Mouse (Mus musculus): ENCODE data around the gene Wdhd1. TPM values are rescaled to one million over a fixed set of nuclear protein-coding genes. Genes with fewer than 3 reads are reported as not detected.

Gene Wdhd1
- polyA plus RNA-seq, 1 experiment from 2014 or later, result 28.1 TPM

DNA sequence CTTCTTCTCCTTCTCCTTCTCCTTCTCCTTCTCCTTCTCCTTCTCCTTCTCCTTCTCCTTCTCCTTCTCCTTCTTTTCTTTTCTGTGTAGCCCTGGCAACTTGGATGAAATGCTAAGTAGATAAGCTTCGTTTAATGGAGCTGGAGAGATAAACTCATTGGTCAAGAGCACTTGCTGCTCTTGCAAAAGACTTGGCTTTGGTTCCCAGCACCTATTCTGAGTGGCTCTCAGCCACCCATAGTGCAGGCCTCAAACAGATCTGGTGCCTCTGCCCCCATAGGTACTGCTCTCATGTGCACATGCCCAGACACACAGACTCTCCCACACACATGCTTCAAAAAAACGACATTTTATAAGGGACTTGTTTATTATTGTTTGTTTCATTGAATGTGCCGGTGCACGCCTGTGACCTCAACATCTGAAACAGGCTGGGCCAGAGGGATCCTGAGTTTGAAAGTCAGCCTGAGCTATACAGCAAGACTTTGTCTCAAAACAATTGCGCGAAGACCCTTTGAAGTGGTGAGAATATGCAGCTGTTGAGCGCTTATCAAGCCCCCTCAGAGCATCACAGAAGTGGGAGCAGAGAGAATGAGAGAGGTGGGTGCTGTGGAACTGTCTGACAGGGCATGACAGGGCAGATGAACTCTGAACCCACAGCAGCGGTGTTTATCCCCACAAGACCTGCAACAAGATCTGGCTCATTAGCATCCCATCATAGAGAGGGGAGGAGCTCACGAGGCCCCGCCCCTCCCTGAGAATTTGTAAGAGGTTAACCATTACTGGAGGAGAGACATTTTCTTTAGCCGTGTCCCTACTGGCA lies 53.8 kb downstream of the Wdhd1 start:
- DNase-seq (ENCODE audit: low spot score), result peak; percentile 94

GRCm38 (mm10) chr14:47221567-47221966 lies 55.1 kb downstream of the Wdhd1 start:
- peak; percentile 18 for DNase-seq (ENCODE audit: low spot score)

GRCm38 (mm10) chr14:47220231-47221025 lies 56.2 kb downstream of the Wdhd1 start:
- peak; percentile 37 for DNase-seq (ENCODE audit: low spot score)

DNA sequence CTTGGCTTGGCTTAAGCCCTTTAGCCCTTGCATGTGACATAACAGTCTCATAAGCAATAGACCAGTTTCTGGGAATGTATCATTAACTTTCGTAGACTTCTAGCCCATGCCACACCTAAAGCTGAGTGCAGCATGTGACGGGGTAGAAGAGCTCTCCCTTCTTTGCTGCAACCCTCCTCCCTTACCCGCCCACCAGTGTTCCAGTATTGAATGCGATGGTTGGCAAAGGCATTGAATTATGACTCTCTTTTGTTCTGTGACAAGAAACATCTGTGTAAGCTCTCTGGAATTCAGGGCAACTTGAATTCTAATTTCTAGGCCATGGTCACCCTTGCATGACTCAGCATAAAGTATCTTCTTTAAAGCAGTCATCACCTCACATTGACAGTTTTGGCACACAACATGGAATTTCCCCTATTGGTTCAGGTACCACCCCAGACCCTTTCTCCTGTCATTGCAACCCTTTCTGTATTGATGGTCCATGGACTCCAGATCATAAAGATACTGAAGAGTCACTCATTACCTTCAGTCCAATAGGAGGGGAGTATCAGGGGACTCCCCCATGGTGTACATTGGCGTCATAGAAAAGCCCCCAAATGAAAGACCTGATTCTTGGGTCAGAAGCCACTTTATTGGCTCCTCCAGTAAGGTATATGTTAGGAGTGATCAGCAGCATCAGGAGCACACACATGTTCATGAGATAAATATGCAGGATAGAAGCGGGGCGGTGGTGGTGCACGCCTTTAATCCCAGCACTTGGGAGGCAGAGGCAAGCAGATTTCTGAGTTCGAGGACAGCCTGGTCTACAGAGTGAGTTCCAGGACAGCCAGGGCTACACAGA lies 57.7 kb downstream of the Wdhd1 start:
- DNase-seq (ENCODE audit: low spot score), result no peak

GRCm38 (mm10) chr14:47216541-47216940 lies 60.1 kb downstream of the Wdhd1 start:
- no peak for DNase-seq (ENCODE audit: low spot score)

- no peak for DNase-seq (ENCODE audit: low spot score)
These were observed 62.3 kb downstream of the Wdhd1 start for GRCm38 (mm10) chr14:47214367-47214766.

DNA sequence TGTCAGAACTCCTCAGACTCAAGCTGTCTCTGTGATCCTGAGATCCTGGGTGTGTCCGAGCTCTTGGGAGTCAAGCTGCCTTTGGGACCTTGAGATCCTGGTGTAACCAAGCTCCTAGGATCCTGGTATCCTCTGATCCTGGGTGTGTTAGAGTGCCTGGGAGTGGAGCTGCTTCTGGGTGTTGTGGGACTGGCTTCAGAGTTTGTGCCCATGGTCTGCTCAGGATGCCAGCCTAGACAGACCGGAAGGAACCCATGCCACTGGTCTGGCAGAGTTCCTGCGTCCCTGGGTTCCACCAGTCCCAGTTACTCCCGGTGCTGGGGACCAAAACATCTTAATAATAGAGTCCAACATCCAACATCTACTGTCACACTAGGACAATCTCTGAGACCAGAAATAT lies 63.4 kb downstream of the Wdhd1 start:
- no peak for DNase-seq (ENCODE audit: low spot score)

DNA sequence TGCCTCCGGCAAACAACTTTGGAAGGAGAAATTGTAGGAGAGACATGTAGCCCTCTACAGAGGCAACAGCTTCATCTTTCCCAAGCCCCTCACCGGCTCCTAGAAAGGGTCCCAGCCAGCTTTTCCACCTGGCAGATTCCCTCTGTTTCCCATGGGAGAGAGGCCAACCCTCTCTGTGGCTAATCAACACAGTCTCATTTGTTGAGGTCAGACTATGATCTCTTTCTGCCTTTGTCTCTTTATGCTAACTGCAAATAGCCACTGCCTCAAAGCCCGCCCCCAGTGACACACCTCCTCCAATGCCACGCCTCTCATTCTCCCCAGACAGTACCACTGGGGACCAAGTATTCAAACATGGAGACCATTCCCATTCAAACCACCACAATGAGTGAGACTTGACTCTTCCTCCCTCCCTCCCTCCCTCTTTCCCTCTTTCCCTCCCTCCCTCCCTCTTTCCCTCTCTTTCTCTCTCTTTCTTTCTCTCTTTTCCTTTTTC lies 66.9 kb downstream of the Wdhd1 start:
- no peak for DNase-seq (ENCODE audit: low spot score)

DNA sequence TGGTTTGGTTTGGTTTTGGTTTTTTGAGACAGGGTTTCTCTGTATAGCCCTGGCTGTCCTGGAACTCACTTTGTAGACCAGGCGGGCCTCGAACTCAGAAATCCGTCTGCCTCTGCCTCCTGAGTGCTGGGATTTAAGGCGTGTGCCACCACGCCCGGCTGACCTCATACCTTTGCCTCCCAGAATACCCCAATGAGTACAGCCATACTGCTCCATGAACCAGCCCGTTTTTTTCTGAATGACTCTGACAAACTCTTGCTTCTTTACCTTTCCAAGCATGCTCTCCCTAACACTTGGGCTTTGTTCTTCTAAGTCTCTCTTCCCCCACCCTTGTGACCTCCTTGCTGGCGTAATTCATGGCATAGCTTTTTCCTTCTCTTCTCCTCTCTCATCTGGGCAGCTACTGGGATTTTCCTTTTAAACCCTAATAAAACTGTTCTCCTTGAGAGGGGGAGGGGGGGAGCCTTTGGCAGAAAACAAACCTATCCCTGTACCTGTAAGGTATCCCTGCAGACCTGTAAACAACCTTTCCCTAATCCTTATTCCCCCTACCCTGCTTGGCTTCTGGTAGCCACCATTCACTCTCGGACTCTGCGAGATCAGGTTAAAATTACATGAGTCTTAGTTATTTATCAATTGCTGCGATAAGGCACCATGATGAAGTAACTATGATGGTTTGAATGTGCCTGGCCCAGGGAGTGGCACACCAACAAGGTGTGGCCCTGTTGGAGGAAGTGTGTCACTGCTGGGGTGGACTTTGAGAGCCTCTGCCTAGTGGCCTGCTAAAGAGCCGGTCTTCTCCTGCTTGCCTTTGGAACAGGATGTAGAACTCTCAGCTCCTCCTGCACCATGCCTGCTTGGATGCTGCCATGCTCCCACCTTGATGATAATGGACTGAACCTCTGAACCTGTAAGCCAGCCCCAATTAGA lies 67.8 kb downstream of the Wdhd1 start:
- no peak for DNase-seq (ENCODE audit: low spot score)

- DNase-seq (ENCODE audit: low spot score), result no peak
These were observed 70.1 kb downstream of the Wdhd1 start for GRCm38 (mm10) chr14:47206601-47207000.

DNA sequence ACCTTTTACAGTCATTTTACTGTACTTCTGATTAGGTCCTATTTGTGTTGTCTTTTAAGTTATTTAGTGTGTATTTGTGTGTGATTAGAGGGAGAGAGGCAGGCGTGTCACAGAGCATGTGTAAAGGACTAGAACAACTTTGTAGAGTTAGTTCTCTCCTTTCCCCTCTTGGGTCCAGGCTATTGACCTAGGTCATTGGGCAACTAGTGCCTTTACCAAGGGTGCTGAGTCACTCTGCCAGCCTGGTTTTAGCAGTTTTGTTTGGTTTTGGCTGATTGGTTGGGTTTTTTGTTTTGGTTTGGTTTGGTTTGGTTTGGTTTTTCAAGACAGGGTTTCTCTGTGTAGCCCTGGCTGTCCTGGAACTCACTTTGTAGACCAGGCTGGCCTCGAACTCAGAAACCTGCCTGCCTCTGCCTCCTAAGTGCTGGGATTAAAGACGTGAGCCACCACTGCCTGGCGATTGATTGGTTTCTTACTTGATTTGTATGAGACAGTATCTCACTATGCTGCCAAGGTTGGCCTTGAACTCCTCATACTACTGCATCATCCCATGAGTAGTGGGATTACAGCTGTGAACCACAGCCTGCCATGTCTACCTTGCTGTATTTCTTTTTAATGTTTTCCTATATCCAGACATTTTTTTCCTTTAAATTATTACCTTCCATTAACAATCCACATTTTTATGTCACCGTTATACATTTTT lies 71.2 kb downstream of the Wdhd1 start:
- DNase-seq (ENCODE audit: low spot score), result no peak

GRCm38 (mm10) chr14:47197340-47197739 lies 79.3 kb downstream of the Wdhd1 start:
- DNase-seq (ENCODE audit: low spot score), result no peak

DNA sequence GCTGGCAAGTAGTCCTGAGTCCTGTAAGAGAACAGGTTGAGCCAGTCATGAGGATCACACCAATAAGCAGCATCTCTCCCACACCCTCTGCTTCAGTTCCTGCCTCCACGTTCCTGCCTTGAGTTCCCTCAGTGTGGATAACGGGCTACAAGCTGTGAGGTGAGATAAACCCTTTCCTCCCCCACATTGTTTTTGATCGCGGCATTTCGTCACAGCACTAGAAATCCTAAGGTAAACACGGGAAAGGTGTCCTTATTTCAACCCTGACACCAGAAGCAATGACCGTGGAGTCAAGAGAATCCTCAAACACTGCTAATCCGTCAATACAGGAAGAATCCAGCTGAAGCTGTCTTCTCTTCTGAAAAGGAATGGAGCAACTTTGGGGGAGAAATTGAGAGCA lies 79.9 kb downstream of the Wdhd1 start:
- DNase-seq (ENCODE audit: low spot score), result no peak

GRCm38 (mm10) chr14:47194096-47194495 lies 82.6 kb downstream of the Wdhd1 start:
- DNase-seq (ENCODE audit: low spot score), result peak; percentile 69

- DNase-seq (ENCODE audit: low spot score), result no peak
These were observed 83.2 kb downstream of the Wdhd1 start for GRCm38 (mm10) chr14:47193506-47193905.

DNA sequence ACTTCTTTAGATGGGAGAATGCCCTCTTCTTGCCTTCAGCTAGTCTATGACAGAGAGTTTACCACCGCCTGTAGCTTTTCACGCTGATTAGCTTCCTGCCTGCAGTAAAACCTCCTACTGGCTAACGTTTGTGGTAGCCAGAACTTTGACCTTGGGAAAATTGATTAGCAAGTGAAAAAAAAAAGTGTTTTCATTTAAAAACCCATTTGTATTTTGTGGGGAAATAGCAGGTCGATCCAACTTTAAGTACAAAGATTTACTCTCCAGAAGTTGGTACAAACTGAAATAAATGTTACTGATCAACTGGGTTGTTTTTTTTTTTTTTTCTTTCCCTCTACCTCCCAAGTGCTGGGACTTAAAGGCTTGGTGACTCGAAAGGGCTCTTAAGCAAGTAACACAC lies 84.8 kb downstream of the Wdhd1 start:
- DNase-seq (ENCODE audit: low spot score), result no peak

Measured in thymus, postnatal 0 days (tissue).